19 mouse cellular contexts compared by ENCODE assay signal in genomic region chr11:13040584-13040983, GRCm38 (mm10).
"Had no signal": no experiment of that assay in that cellular context is flagged by ENCODE, and none has a peak within 500 bp of the region (broad histone marks: within the 10 kb centered on the region; RNA-seq: fewer than 3 reads in every experiment).

No protein-coding gene starts in this region.

- H3K9ac ChIP-seq: limb, embryonic 13.5 days; liver, embryonic 12.5 days; liver, embryonic 15.5 days; lung, embryonic 15.5 days; midbrain, embryonic 15.5 days; neural tube, embryonic 13.5 days had no signal

- H3K4me2 ChIP-seq: limb, embryonic 13.5 days; liver, embryonic 12.5 days; liver, embryonic 15.5 days; lung, embryonic 15.5 days; midbrain, embryonic 15.5 days; neural tube, embryonic 13.5 days had no signal

- DNase-seq: kidney, adult 18-20 months; kidney, adult 9 months; kidney, postnatal 14 days; kidney, postnatal 4 days; liver; lung, adult 18-20 months; lung, postnatal 10 days; lung, postnatal 36 days; right cerebral cortex, postnatal 4 days; thymus, adult 2 months; thymus, postnatal 25 days had no signal

- H3K9me3 ChIP-seq: limb, embryonic 10.5 days; limb, embryonic 13.5 days; liver, embryonic 12.5 days; liver, embryonic 15.5 days; lung, embryonic 15.5 days; midbrain, embryonic 15.5 days; neural tube, embryonic 13.5 days had no signal

- H3K27me3 ChIP-seq: limb, embryonic 13.5 days; liver, embryonic 12.5 days; liver, embryonic 15.5 days; lung, embryonic 15.5 days; midbrain, embryonic 15.5 days; neural tube, embryonic 13.5 days had no signal

- H3K36me3 ChIP-seq: limb, embryonic 10.5 days; limb, embryonic 13.5 days; liver, embryonic 12.5 days; liver, embryonic 15.5 days; lung, embryonic 15.5 days; midbrain, embryonic 15.5 days; neural tube, embryonic 13.5 days had no signal

- H3K4me1 ChIP-seq: limb, embryonic 10.5 days; limb, embryonic 13.5 days; liver, embryonic 12.5 days; liver, embryonic 15.5 days; lung, embryonic 15.5 days; midbrain, embryonic 15.5 days; neural tube, embryonic 13.5 days had no signal

- H3K4me3 ChIP-seq: limb, embryonic 10.5 days; limb, embryonic 13.5 days; liver, embryonic 12.5 days; liver, embryonic 15.5 days; lung, embryonic 15.5 days; midbrain, embryonic 15.5 days; neural tube, embryonic 13.5 days had no signal

- H3K27ac ChIP-seq: limb, embryonic 10.5 days; limb, embryonic 13.5 days; liver, embryonic 12.5 days; liver, embryonic 15.5 days; lung, embryonic 15.5 days; midbrain, embryonic 15.5 days; neural tube, embryonic 13.5 days; stomach, postnatal 0 days had no signal

- ATAC-seq: liver, embryonic 12.5 days; midbrain, embryonic 15.5 days had no signal
